Mouse (Mus musculus) embryonic facial prominence, embryonic 11.5 days (tissue): ENCODE results near the gene Rchy1. TPM values are rescaled to one million over a fixed set of nuclear protein-coding genes. Genes with fewer than 3 reads are reported as not detected.

Experiments used
- ATAC-seq: fragments of 200-750 bp; cut with Nextera tagmentation; replicated peaks from 2 replicates; pipeline ENCODE4 v1.8.0; 2017; ENCODE audit warnings: low read depth; ENCODE audit not compliant: insufficient number of reproducible peaks, low FRiP score, low TSS enrichment
- DNase-seq: peaks from one replicate; pipeline ENCODE4 v3.0.0-alpha.2; 2015; ENCODE audit warnings: low spot score
- H3K27ac ChIP-seq: fragments of 300-500 bp; sonication (generic); replicated peaks from 2 replicates; pipeline ENCODE4 v1.5.1; 2014; ENCODE audit warnings: mild to moderate bottlenecking, low read depth, low read length, control low read depth
- H3K27me3 ChIP-seq: fragments of 300-500 bp; sonication (generic); 2 replicates; pipeline ENCODE4 v1.6.1; 2014; ENCODE audit warnings: mild to moderate bottlenecking, low read length, moderate library complexity, mixed read lengths; ENCODE audit not compliant: control insufficient read depth, insufficient read depth
- H3K36me3 ChIP-seq: fragments of 300-500 bp; sonication (generic); replicated peaks from 2 replicates; pipeline ENCODE4 v1.6.1; 2014; ENCODE audit warnings: low read depth, mild to moderate bottlenecking, low read length, moderate library complexity, mixed read lengths; ENCODE audit not compliant: control insufficient read depth, insufficient read depth
- H3K4me1 ChIP-seq: fragments of 300-500 bp; sonication (generic); 2 replicates; pipeline ENCODE4 v1.6.1; 2014; ENCODE audit warnings: low read length, mixed read lengths; ENCODE audit not compliant: control insufficient read depth, insufficient read depth
- H3K4me2 ChIP-seq: fragments of 300-500 bp; sonication (generic); 2 replicates; pipeline ENCODE4 v1.6.1; 2014; ENCODE audit warnings: low read depth, mild to moderate bottlenecking, control low read depth, low read length, moderate library complexity
- H3K4me3 ChIP-seq: fragments of 300-500 bp; sonication (generic); 2 replicates; pipeline ENCODE4 v1.5.1; 2014; ENCODE audit warnings: low read depth, low read length, control low read depth
- H3K9ac ChIP-seq: fragments of 300-500 bp; sonication (generic); replicated peaks from 2 replicates; pipeline ENCODE4 v1.6.1; 2014; ENCODE audit warnings: mild to moderate bottlenecking, control low read depth, low read length
- H3K9me3 ChIP-seq: fragments of 300-500 bp; sonication (generic); replicated peaks from 2 replicates; pipeline ENCODE4 v1.6.1; 2016; ENCODE audit warnings: mild to moderate bottlenecking, low read length, inconsistent platforms, mixed read lengths; ENCODE audit not compliant: control insufficient read depth
- WGBS: fragments of 180-500 bp; shearing (Covaris S2); extraction: QIAGEN DNeasy Blood & Tissue Kit; methylation state at CpG from one replicate; pipeline ENCODE4 v1.1.7; 2014; 5-methylcytosine and 5-hydroxymethylcytosine counted together
- polyA plus RNA-seq: library from polyadenylated mRNA; unstranded; fragments of >200 nt; fragmentation: Nextera tagmentation; extraction: Ambion mirVana; gene quantifications from 2 replicates; pipeline ENCODE4 v1.2.1, GENCODE M21; 2014

Gene Rchy1
- polyA plus RNA-seq, 1 experiment from 2014 or later, result 41.5 TPM

GRCm38 (mm10) chr5:91989261-91989660 lies 26.4 kb upstream of the Rchy1 start:
- Histone ChIP-seq H3K9me3 (no peaks in the 10 kb centered on the region), H3K4me1 (no peaks in the 10 kb centered on the region), H3K4me2 (no peak overlapping the region), H3K9ac (no peak overlapping the region), H3K27ac (no peak overlapping the region), H3K27me3 (no peaks in the 10 kb centered on the region), H3K36me3 (no peaks in the 10 kb centered on the region), H3K4me3 (no peak overlapping the region)
- DNase-seq (no peak), ATAC-seq (no peak)
- WGBS, result 86% methylated on average over 9 of the region's 9 CpGs

DNA sequence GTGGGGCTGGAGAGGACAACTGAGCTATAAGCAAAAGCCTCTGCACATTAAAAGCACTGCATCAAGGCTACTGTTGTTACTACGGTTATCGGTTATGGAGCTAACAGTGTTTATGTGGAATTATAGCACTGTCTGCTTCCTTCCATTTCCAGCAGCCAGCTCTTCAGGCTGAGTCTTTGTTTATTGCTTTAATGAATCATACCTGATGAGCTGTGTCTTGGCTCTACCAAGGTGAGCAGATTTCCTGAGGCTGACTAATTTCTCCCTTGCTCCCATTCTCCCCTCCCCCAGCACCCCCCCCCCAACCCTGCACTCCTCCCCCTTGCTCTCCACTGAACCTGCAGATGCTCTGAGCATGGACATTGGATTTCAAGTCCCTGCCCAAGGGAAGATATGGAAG lies 24.9 kb upstream of the Rchy1 start:
- DNase-seq (no peak), ATAC-seq (no peak)
- Histone ChIP-seq H3K27ac (no peak overlapping the region), H3K9ac (no peak overlapping the region), H3K4me1 (no peaks in the 10 kb centered on the region), H3K4me3 (no peak overlapping the region), H3K27me3 (no peaks in the 10 kb centered on the region), H3K4me2 (no peak overlapping the region), H3K36me3 (no peaks in the 10 kb centered on the region), H3K9me3 (no peaks in the 10 kb centered on the region)
- 94% methylated on average over 2 of the region's 2 CpGs for WGBS

- ATAC-seq, result no peak
- Histone ChIP-seq H3K9ac (no peak within 1 kb of the TSS), H3K4me3 (no peak within 1 kb of the TSS), H3K27me3 (no peaks in the 10 kb centered on the region), H3K4me2 (no peak within 1 kb of the TSS), H3K4me1 (no peaks in the 10 kb centered on the region), H3K9me3 (no peaks in the 10 kb centered on the region), H3K36me3 (no peaks in the 10 kb centered on the region), H3K27ac (no peak within 1 kb of the TSS)
- WGBS, result 73% methylated on average over 4 of the region's 4 CpGs
- DNase-seq, result no peak
Observed at GRCm38 (mm10) chr5:91987236-91987635, 24.4 kb upstream of the Rchy1 start, which contains the start of gene Odaph. Gene Odaph (plus strand): TSS chr5:91987475.

DNA sequence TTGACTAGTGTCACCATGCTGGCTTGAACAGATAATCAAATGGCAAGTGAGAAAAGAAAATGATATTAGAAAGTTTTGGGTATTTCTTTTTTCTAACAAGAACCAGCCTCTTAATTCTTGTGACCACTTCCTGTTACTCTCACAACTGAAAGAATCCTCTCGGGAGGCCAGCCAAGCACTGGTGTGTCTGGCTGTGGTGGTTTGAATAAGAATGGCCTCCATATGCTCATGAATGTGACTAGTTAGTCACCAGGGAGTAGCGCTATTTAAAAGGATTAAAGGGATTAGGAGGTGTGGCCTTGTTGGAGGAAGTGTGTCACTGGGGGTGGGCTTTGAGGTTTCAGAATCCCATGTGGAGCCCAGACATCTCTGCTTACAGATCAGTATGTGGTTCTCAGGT lies 22.9 kb upstream of the Rchy1 start:
- Histone ChIP-seq H3K4me1 (no peaks in the 10 kb centered on the region), H3K36me3 (no peaks in the 10 kb centered on the region), H3K9ac (no peak overlapping the region), H3K4me2 (no peak overlapping the region), H3K4me3 (no peak overlapping the region), H3K9me3 (no peaks in the 10 kb centered on the region), H3K27me3 (no peaks in the 10 kb centered on the region), H3K27ac (no peak overlapping the region)
- no peak for DNase-seq
- ATAC-seq, result no peak
- 56% methylated on average over 2 of the region's 2 CpGs for WGBS

- no peak for ATAC-seq
- 80% methylated on average over 2 of the region's 2 CpGs for WGBS
Observed at GRCm38 (mm10) chr5:91983490-91983889, 20.6 kb upstream of the Rchy1 start.

GRCm38 (mm10) chr5:91981176-91981840 lies 18.4 kb upstream of the Rchy1 start:
- WGBS, result 91% methylated on average over 11 of the region's 11 CpGs
- DNase-seq, result no peak
- no peak overlapping the region for H3K4me2 ChIP-seq
- no peak overlapping the region for H3K9ac ChIP-seq
- no peaks in the 10 kb centered on the region for H3K36me3 ChIP-seq
- H3K4me3 ChIP-seq, result no peak overlapping the region
- no peaks in the 10 kb centered on the region for H3K27me3 ChIP-seq
- no peak for ATAC-seq
- H3K9me3 ChIP-seq, result no peaks in the 10 kb centered on the region
- H3K27ac ChIP-seq, result no peak overlapping the region
- H3K4me1 ChIP-seq, result no peaks in the 10 kb centered on the region

More at GRCm38 (mm10) chr5:91983490-91983889, 20.6 kb upstream of the Rchy1 start:
- Histone ChIP-seq H3K9me3 (no peaks in the 10 kb centered on the region), H3K27ac (no peak overlapping the region), H3K4me3 (no peak overlapping the region), H3K9ac (no peak overlapping the region), H3K4me2 (no peak overlapping the region), H3K27me3 (no peaks in the 10 kb centered on the region), H3K36me3 (no peaks in the 10 kb centered on the region), H3K4me1 (no peaks in the 10 kb centered on the region)
- DNase-seq, result no peak

GRCm38 (mm10) chr5:91977397-91977770 lies 14.5 kb upstream of the Rchy1 start:
- Histone ChIP-seq H3K36me3 (no peaks in the 10 kb centered on the region), H3K27ac (no peak overlapping the region), H3K4me3 (no peak overlapping the region), H3K4me1 (no peaks in the 10 kb centered on the region), H3K27me3 (no peaks in the 10 kb centered on the region), H3K9ac (no peak overlapping the region), H3K4me2 (no peak overlapping the region), H3K9me3 (no peaks in the 10 kb centered on the region)
- ATAC-seq (no peak), DNase-seq (no peak)
- 81% methylated on average over 2 of the region's 2 CpGs for WGBS

GRCm38 (mm10) chr5:91976566-91977396 lies 13.9 kb upstream of the Rchy1 start:
- DNase-seq, result no peak
- Histone ChIP-seq H3K27ac (no peak overlapping the region), H3K4me1 (no peaks in the 10 kb centered on the region), H3K4me2 (no peak overlapping the region), H3K36me3 (no peaks in the 10 kb centered on the region), H3K27me3 (no peaks in the 10 kb centered on the region), H3K9me3 (no peaks in the 10 kb centered on the region), H3K9ac (no peak overlapping the region), H3K4me3 (no peak overlapping the region)
- no peak for ATAC-seq
- WGBS, result 70% methylated on average over 10 of the region's 10 CpGs
